Comparison of ENCODE assay signal across 19 mouse cellular contexts in the genomic region with DNA sequence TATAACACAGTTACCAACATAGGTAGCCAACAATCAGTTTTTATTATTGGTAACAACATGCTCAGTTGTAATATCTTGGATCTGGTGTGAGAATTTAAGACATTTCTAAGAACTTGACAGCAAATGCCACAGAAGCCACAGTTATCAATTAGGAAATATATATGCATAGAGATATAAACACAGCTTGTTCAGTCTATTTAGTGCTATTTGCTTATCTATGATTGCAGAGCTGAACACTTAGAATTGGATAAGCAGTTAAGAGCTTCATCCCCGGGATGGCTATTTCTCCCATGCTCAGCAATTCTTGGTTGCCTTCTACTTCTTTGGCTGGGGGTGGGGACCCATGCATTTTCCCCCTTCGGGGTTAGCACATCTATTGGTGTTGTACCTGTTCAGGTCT.
"Had no signal": no experiment of that assay in that cellular context is flagged by ENCODE, and none has a peak within 500 bp of the region (broad histone marks: within the 10 kb centered on the region; RNA-seq: fewer than 3 reads in every experiment).

No protein-coding gene starts in this region.

- DNase-seq: kidney, adult 2 months; kidney, postnatal 25 days; layer of hippocampus, adult 9-11 months; lung, adult 18-20 months; lung, postnatal 10 days; lung, postnatal 4 days; thymus, adult 18-20 months; thymus, postnatal 36 days had no signal

- ATAC-seq: intestine, postnatal 0 days; midbrain, embryonic 13.5 days; midbrain, embryonic 16.5 days had no signal

- H3K4me2 ChIP-seq: limb, embryonic 13.5 days; lung, embryonic 15.5 days; midbrain, embryonic 13.5 days; neural tube, embryonic 13.5 days had no signal

- H3K4me1 ChIP-seq: lung, embryonic 15.5 days; midbrain, embryonic 13.5 days had no signal

- H3K27ac ChIP-seq: kidney, postnatal 0 days; layer of hippocampus, adult 2 months; limb, embryonic 10.5 days; limb, embryonic 13.5 days; lung, embryonic 15.5 days; midbrain, embryonic 10.5 days; midbrain, embryonic 13.5 days; neural tube, embryonic 13.5 days had no signal

- H3K9ac ChIP-seq: limb, embryonic 13.5 days; lung, embryonic 15.5 days; midbrain, embryonic 13.5 days; neural tube, embryonic 13.5 days had no signal

- H3K36me3 ChIP-seq: limb, embryonic 10.5 days; limb, embryonic 13.5 days; lung, embryonic 15.5 days; midbrain, embryonic 10.5 days; midbrain, embryonic 13.5 days; neural tube, embryonic 13.5 days had no signal

- H3K4me3 ChIP-seq: layer of hippocampus, adult 2 months; limb, embryonic 10.5 days; limb, embryonic 13.5 days; lung, embryonic 15.5 days; midbrain, embryonic 10.5 days; midbrain, embryonic 13.5 days; myocyte; neural tube, embryonic 13.5 days had no signal

- H3K9me3 ChIP-seq: limb, embryonic 10.5 days; limb, embryonic 13.5 days; lung, embryonic 15.5 days; midbrain, embryonic 10.5 days; midbrain, embryonic 13.5 days; neural tube, embryonic 13.5 days had no signal

- H3K27me3 ChIP-seq: limb, embryonic 13.5 days; lung, embryonic 15.5 days; midbrain, embryonic 13.5 days; neural tube, embryonic 13.5 days had no signal
